Mouse (Mus musculus) CD8-positive naive resting alpha-beta T cell, adult 2 months (primary cell): ENCODE measurements around the gene Bcar1.

ENCODE experiments used
- DNase-seq, 2 experiments: peaks; one replicate each; pipeline ENCODE4 v3.0.0; 2022; ENCODE audit warnings: low read depth in 2 of 2, low spot score in 2 of 2

Gene Bcar1

DNA sequence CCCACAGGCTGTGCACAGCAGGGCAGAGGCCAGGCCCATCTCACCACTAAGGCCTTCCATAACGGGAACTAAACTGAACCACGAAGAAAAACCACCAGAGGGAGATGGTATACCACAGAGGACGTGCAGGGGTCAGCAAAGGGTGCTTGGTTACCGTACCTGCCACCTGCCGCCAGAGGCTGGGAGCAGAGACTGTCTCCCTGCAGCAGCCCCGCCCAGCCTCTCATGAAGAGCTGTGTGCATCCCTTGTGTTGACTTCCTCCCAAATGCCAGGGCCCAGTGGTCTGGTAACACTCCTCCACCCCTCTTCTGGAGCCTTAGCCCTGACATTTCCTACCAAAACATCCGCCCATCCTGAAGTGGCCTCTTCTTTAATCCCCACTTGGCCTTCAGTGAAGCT, 4.0 kb downstream of the Bcar1 start:
- no peak for DNase-seq

DNA sequence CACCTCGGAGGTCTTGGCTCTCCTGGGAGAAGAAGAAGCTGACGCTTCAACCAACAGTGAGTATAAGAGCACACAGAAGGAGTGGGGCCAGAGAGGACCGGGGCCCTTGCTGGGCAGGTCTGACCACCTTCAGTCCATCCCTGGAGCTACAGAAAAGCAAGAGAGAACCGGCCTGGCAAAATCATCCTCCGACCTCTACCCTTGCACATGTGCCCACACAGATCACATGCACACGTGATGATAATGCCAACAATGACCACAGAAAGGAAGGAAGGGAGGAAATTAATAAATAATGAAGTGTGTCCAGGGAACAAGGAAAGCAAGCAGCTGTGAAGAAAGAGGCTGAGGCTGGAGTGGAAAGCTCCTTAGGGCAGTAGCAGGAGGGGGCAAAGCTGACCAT, 4.7 kb downstream of the Bcar1 start:
- no peak for DNase-seq

DNA sequence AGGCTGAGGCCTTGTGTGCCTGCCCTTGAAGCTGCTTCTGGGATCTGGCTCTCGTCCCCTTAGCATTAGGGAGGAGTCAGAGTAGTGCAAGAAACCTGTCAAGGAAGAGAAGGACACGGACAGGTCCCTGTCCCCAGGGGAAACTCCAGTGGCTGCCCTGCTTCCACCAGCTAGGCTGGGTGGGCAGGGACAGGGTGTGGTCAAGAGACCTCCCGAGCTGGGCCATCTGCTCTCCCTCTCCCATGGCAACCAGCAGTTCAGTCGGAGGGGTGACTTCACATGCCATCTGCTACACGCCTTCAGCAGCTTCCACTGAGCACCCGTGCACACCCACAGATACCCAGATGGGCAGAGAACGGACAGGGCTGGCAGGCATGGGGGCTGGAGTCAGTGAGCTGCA, 7.3 kb downstream of the Bcar1 start:
- DNase-seq = no peak

GRCm38 (mm10) chr8:111735791-111736190, 7.8 kb downstream of the Bcar1 start:
- DNase-seq = no peak

DNA sequence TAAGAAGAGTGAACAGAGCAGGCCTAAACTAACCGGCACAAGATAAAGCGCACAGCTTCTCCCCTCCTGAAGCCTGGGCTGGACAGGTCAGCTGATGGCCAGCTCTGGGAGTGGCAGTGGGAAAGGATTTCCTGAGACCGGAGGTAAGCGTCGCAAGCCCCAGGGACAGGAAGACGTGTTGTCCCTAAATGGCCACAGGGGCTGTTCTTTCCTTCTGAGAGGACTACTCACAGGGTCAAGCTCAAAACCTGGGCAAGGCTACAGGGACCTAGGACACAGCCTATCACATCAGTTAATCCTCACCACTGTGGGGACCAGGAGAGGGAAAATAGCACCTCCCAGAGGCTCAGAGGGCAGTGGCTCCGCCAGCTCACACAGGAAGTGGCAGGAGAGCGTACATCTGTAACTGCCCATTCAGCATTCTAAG, 8.3 kb downstream of the Bcar1 start:
- DNase-seq = no peak

GRCm38 (mm10) chr8:111734244-111734960, 9.2 kb downstream of the Bcar1 start:
- DNase-seq = no peak

- DNase-seq = no peak
These were observed 9.9 kb downstream of the Bcar1 start for GRCm38 (mm10) chr8:111733581-111734243.

DNA sequence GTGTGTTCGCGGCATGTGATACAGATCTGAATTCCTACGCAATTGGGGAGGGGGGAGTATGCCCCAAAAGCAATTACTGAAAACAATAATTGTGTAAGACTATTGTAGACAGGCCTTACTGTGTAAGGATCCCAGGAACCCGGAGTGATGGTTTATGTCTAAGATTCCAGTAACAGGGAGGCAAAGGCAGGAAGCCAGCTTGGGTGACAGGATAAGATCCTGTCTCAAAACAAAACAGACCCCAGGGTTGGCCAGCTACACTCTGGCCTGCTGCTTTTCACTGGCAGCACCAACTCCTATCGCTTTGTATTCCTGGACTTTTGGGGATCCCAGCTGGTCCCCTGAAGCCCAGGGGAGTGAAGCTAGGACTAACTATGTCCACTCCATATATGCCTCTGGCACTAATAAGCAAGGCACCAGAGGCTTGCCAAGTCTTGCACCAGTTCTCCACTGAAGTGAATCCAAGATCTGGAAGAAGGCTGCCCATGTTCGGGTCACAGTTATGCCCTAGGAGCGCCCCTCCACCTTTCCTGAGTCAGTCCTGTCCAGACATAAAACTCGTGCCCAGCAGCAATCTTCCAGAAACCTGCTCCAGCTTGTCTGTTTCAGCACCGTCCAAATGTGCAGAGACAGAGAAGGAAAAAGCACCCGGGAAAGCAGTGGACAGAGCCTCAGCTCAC, 11.1 kb downstream of the Bcar1 start:
- DNase-seq = no peak

GRCm38 (mm10) chr8:111732004-111732403, 11.6 kb downstream of the Bcar1 start:
- peak; percentile 43 to 49 for DNase-seq

DNA sequence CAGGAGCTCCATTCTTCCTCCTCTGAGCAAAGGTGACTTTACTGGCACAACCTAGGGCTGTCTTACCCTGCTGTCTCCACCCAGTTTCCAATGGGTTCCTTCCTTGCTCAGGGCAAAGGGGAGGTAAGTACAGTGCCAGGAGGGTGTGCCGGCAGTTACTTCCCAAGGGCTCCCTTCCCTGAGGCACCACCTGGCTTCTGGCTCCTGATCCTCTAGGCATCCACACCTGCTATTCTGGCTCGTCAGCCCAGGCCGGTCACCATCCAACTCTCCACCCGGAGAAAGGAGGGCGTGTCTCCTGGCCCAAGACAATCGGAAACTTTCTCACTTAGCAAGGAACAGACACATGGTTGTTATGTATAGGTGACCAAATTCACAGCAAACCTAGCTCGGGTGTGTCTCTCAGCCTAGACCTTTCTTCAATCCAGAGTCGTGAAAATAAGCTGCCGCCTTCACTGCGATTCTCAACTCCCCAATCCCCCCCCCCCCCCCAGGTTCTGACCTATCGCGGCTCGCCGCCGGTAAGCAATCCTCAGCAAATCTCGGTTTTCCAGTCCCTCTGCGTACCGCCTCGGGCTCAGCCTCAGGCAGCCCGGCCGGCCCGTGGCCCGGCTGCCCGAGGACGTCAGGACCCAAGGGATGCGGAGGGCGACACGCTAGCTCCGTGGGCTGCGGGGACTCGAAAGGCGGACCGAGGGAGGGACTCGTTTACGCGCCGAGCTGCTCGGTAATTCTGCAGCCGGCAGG, 12.2 kb downstream of the Bcar1 start:
- no peak for DNase-seq

DNA sequence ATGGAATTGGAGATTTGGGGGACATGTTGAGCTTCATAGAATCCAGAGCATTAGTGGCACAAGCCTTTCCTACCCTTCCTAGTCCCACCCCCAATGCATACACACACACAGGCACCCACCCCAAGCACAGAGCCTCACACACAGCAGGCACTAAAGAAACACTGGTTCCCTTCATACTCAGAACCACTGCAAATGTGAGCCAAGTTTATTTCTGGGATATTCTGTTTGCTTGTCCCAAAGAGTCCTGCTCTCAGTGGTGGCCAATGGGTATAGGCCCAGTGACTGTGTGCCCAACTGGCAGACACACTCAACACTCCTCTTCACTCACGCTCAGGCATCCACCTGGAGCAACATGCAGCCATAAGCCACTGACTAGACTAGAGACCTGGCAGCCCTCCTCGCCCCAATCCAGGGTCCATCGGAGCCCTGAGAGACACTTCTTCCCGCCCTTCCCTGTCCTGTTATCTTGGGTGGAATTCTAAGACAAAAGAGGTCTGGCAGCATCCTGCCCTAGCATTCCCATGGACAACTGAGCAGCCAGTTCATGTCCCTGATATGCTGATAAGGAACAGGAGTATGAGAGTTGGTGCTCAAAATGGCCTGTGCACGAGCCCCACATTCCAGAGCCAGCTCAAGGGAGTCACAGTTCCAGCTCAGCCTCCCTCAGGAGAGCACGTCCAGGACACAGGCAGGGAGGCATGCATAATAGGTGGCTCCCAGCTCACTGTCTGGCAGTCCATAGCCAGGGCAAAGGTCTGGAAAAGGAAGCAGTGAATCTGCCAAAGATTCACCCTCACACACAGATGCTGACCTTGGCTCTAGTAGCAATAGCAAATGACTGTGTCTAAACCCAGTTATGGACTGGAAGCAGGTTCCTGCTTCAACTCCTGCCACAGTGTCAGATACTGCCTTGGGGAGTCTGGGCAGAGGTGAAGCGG, 14.1 kb downstream of the Bcar1 start:
- DNase-seq = no peak

GRCm38 (mm10) chr8:111728481-111728880, 15.1 kb downstream of the Bcar1 start:
- no peak for DNase-seq

DNA sequence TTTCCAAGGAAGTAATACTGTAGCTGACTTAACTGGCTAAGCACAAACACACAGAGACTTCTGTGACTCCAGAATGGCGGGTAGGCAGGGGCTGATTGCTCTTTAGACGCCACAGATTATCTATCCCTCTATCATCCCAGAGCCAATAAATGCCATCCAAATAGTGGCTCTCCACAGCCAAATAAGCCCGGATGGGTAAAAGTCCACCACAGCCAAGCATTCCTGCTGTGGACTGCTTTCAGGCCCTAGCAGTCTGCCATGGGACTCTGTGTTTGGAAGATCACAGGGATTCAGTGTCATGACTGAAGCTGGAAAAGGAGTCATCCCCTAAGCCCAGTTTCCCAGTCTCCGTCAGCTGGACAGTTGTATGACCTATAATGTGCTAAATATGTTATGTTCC, 16.1 kb downstream of the Bcar1 start:
- no peak for DNase-seq

- DNase-seq = no peak
These were observed 17.3 kb downstream of the Bcar1 start for GRCm38 (mm10) chr8:111726102-111726900.

GRCm38 (mm10) chr8:111725341-111725740, 18.3 kb downstream of the Bcar1 start:
- no peak for DNase-seq

DNA sequence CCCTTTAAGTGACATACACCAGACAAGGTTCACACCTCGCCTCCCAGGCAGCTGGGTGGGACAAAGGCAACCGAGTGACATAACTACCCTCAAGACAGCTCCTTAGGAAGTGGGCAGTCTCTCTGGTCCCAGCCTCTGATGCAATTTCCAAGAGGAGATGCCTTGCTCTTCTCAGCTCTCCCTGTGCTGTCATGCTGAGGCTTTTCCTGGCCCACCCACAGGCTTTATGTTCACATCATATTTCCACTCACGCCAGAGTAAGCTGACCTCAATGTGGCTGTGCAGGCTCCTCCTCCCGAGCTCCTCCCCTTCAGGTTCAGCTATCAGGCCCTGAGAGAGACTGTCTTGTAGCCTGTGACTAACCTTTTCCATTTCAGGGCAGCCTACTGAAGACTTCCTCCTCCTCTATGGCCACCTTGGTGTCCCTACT, 23.5 kb downstream of the Bcar1 start:
- DNase-seq = no peak

DNA sequence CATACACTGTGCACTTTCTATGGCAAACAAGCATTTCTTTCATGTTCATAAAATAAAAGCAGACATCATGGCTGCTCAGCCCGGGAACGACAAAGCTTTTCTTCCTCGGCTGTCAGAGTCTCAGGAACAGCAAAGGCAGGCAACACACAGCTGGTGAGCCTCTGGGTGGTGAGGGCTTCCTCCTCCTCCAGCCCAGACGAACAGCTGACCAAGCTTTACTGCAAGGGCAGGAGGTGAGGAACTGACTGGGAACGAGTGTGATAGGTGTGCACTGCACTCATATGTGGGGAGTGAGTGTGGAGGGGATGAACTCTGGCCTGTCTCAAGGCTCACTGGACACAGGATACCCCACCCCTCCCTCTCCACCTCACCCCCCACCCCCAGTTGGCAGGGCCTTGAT, 24.7 kb downstream of the Bcar1 start:
- no peak for DNase-seq

GRCm38 (mm10) chr8:111717866-111718265, 25.7 kb downstream of the Bcar1 start:
- no peak for DNase-seq

DNA sequence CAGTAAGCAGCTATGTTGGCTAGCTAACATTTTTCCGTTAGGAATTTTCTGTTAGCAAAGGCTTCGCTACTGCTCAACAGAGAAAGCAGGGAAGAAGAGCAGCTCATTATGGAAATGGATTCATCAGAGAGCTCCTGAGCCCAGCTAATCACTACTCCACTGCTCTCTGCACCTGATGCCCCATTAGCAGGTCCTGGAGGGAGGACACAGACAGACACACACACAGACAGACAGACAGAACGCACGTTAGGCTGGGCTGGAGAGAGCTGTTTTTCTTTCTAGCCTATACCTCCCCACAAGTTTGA, 26.2 kb downstream of the Bcar1 start:
- DNase-seq = no peak
